Mouse (Mus musculus): ENCODE measurements around the gene Sp100.
"Not testable (repeated sequence)": the region's sequence is repeated elsewhere in the genome, so short reads cannot be mapped to it uniquely, and the experiment has no call there.

DNA sequence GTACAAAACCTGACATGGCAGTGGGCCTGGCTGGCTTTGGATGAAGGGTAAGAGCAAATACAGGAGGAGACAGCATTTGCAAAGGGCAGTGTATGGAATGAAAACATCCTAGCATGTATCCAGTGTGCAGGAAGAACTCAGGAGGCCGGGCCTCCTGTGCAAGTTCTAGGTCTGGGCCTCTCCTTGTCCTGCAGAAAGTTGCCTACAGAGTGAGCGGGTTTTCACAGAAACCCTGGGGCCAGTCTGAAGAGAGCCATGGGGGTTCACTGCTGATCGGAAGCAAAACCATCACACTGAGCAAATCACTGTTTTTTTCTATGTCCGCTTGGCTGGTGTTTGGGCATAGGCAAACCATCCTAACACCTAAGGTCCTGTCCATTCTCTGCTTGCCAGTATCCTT lies 11.6 kb upstream of the Sp100 start:
- TF ChIP-seq CTCF (conservative IDR thresholded peaks at IDR 0.05; ENCODE audit: insufficient read depth, insufficient read length, low read depth, low read length); POLR2A (IDR thresholded peaks at IDR 0.05; ENCODE audit: low read depth, low read length): not testable (repeated sequence)

Measured in kidney, adult 2 months (tissue).